Mouse (Mus musculus) MEL (cell line): ENCODE measurements around the gene Thsd4.

Experiments used
- CTCF ChIP-seq, 3 experiments: IDR thresholded peaks in 2 of 3; conservative IDR thresholded peaks in 1 of 3; 2 replicates each; pipeline ENCODE4 v1.5.1; 2011 to 2012; ENCODE audit warnings: low read length in 3 of 3, low read depth in 2 of 3, mild to moderate bottlenecking in 2 of 3, improper control_type of control experiment in 1 of 3, inconsistent platforms in 1 of 3, mixed read lengths in 1 of 3, moderate library complexity in 1 of 3; ENCODE audit not compliant: control insufficient read depth in 1 of 3, insufficient read depth in 1 of 3, poor library complexity in 1 of 3, severe bottlenecking in 1 of 3
- MAZ ChIP-seq: IDR thresholded peaks from 2 replicates; pipeline ENCODE4 v1.6.1; 2012; ENCODE audit warnings: low read depth, mild to moderate bottlenecking, inconsistent platforms, low read length, improper control_type of control experiment
- NELFE ChIP-seq: IDR thresholded peaks from 2 replicates; pipeline ENCODE4 v1.6.1; 2011; ENCODE audit warnings: low read depth, low read length, improper control_type of control experiment

GRCm38 (mm10) chr9:60054951-60055350 is 466.9 kb downstream of the Thsd4 start:
- TF ChIP-seq CTCF (IDR thresholded peaks at IDR 0.05 in 2 of 3, conservative IDR thresholded peaks at IDR 0.05 in 1 of 3; ENCODE audit: control insufficient read depth in 1 of 3, insufficient read depth in 1 of 3, low read depth in 2 of 3, low read length in 3 of 3, poor library complexity in 1 of 3, severe bottlenecking in 1 of 3) (no peak), NELFE (no peak), MAZ (no peak)
